Mouse (Mus musculus) embryonic facial prominence, embryonic 13.5 days (tissue): ENCODE results near the gene Sec16a. TPM values are rescaled to one million over a fixed set of nuclear protein-coding genes. Genes with fewer than 3 reads are reported as not detected.
A peak's percentile ranks its signal among the peaks of the same experiment; 100 is the strongest.
"Not testable (repeated sequence)": the region's sequence is repeated elsewhere in the genome, so short reads cannot be mapped to it uniquely, and the experiment has no call there.

ENCODE experiments used
- ATAC-seq: fragments of 200-750 bp; cut with Nextera tagmentation; 2 replicates; pipeline ENCODE4 v1.8.0; 2017; ENCODE audit warnings: low read depth; ENCODE audit not compliant: insufficient number of reproducible peaks, insufficient read depth, low FRiP score, low TSS enrichment
- H3K27ac ChIP-seq: fragments of 300-500 bp; sonication (generic); 2 replicates; pipeline ENCODE4 v1.5.1; 2015; ENCODE audit warnings: moderate library complexity, mild to moderate bottlenecking, inconsistent platforms
- H3K27me3 ChIP-seq: fragments of 300-500 bp; sonication (generic); 2 replicates; pipeline ENCODE4 v1.6.1; 2015; ENCODE audit warnings: mild to moderate bottlenecking, inconsistent platforms
- H3K36me3 ChIP-seq: fragments of 300-500 bp; sonication (generic); 2 replicates; pipeline ENCODE4 v1.6.1; 2015; ENCODE audit warnings: mild to moderate bottlenecking, inconsistent platforms
- H3K4me1 ChIP-seq: fragments of 300-500 bp; sonication (generic); 2 replicates; pipeline ENCODE4 v1.6.1; 2015; ENCODE audit warnings: inconsistent platforms
- H3K4me2 ChIP-seq: fragments of 300-500 bp; sonication (generic); 2 replicates; pipeline ENCODE4 v1.6.1; 2015; ENCODE audit warnings: moderate library complexity, mild to moderate bottlenecking, inconsistent platforms
- H3K4me3 ChIP-seq: fragments of 300-500 bp; sonication (generic); 2 replicates; pipeline ENCODE4 v1.5.1; 2015; ENCODE audit warnings: mild to moderate bottlenecking, inconsistent platforms
- H3K9ac ChIP-seq: fragments of 300-500 bp; sonication (generic); 2 replicates; pipeline ENCODE4 v1.6.1; 2015; ENCODE audit warnings: mild to moderate bottlenecking, inconsistent platforms
- H3K9me3 ChIP-seq: fragments of 300-500 bp; sonication (generic); 2 replicates; pipeline ENCODE4 v1.6.1; 2016; ENCODE audit warnings: inconsistent platforms
- WGBS: fragments of 180-500 bp; shearing (Covaris S2); methylation state at CpG from one replicate; pipeline ENCODE4 v1.1.7; 2015; ENCODE audit warnings: mixed read lengths; 5-methylcytosine and 5-hydroxymethylcytosine counted together
- polyA plus RNA-seq: library from polyadenylated mRNA; unstranded; fragments of >200 nt; fragmentation: Nextera tagmentation; extraction: Ambion mirVana; gene quantifications from 2 replicates; pipeline ENCODE4 v1.2.1, GENCODE M21; 2015

The Sec16a gene
- polyA plus RNA-seq, 1 experiment from 2014 or later, result 22.7 TPM

- no peak for ATAC-seq
- WGBS, result 84% methylated on average over 8 of the region's 8 CpGs
- H3K4me3 ChIP-seq, result no peak overlapping the region
- H3K9me3 ChIP-seq, result no peaks in the 10 kb centered on the region
- peaks cover 73% of the 10 kb centered on the region for H3K36me3 ChIP-seq
- no peak overlapping the region for H3K9ac ChIP-seq
- H3K4me1 ChIP-seq, result peaks cover 38% of the 10 kb centered on the region
- no peaks in the 10 kb centered on the region for H3K27me3 ChIP-seq
- no peak overlapping the region for H3K27ac ChIP-seq
- H3K4me2 ChIP-seq, result no peak overlapping the region
These were observed 41.7 kb downstream of the Sec16a start for GRCm38 (mm10) chr2:26403306-26403705.

- Histone ChIP-seq H3K4me3 (no peak overlapping the region), H3K4me2 (no peak overlapping the region), H3K27ac (no peak overlapping the region), H3K27me3 (no peaks in the 10 kb centered on the region), H3K4me1 (peaks cover 27% of the 10 kb centered on the region), H3K9me3 (no peaks in the 10 kb centered on the region), H3K36me3 (peaks cover 84% of the 10 kb centered on the region), H3K9ac (no peak overlapping the region)
- WGBS, result 86% methylated on average over 1 of the region's 1 CpGs
- no peak for ATAC-seq
These were observed 42.8 kb downstream of the Sec16a start for GRCm38 (mm10) chr2:26402265-26402664.

GRCm38 (mm10) chr2:26401023-26401422 is 44.0 kb downstream of the Sec16a start:
- H3K4me3 ChIP-seq, result no peak overlapping the region
- H3K4me2 ChIP-seq, result no peak overlapping the region
- H3K36me3 ChIP-seq, result peaks cover 88% of the 10 kb centered on the region
- peaks cover 15% of the 10 kb centered on the region for H3K4me1 ChIP-seq
- 90% methylated on average over 4 of the region's 4 CpGs for WGBS
- H3K9me3 ChIP-seq, result no peaks in the 10 kb centered on the region
- H3K27ac ChIP-seq, result no peak overlapping the region
- no peak overlapping the region for H3K9ac ChIP-seq
- H3K27me3 ChIP-seq, result no peaks in the 10 kb centered on the region
- no peak for ATAC-seq

GRCm38 (mm10) chr2:26400296-26400695 is 44.7 kb downstream of the Sec16a start:
- 85% methylated on average over 5 of the region's 5 CpGs for WGBS
- H3K4me3 ChIP-seq, result no peak overlapping the region
- H3K27me3 ChIP-seq, result no peaks in the 10 kb centered on the region
- H3K4me2 ChIP-seq, result no peak overlapping the region
- H3K27ac ChIP-seq, result no peak overlapping the region
- no peaks in the 10 kb centered on the region for H3K9me3 ChIP-seq
- no peak overlapping the region for H3K9ac ChIP-seq
- no peak for ATAC-seq
- H3K4me1 ChIP-seq, result peaks cover 7% of the 10 kb centered on the region
- peaks cover 88% of the 10 kb centered on the region for H3K36me3 ChIP-seq

- WGBS, result 81% methylated on average over 5 of the region's 5 CpGs
- Histone ChIP-seq H3K4me2 (no peak overlapping the region), H3K9me3 (no peaks in the 10 kb centered on the region), H3K27me3 (no peaks in the 10 kb centered on the region), H3K4me3 (no peak overlapping the region), H3K4me1 (peaks cover under 1% of the 10 kb centered on the region; the same call in 1 of the 2 replicates), H3K36me3 (peaks cover 90% of the 10 kb centered on the region), H3K9ac (no peak overlapping the region), H3K27ac (no peak overlapping the region)
- no peak for ATAC-seq
These were observed 45.4 kb downstream of the Sec16a start for GRCm38 (mm10) chr2:26399647-26400046.

GRCm38 (mm10) chr2:26398978-26399377 is 46.0 kb downstream of the Sec16a start:
- Histone ChIP-seq H3K4me1 (no peaks in the 10 kb centered on the region), H3K9me3 (no peaks in the 10 kb centered on the region), H3K27ac (no peak overlapping the region), H3K4me2 (no peak overlapping the region), H3K27me3 (no peaks in the 10 kb centered on the region), H3K9ac (no peak overlapping the region), H3K36me3 (peaks cover 96% of the 10 kb centered on the region), H3K4me3 (no peak overlapping the region)
- ATAC-seq, result no peak
- 86% methylated on average over 8 of the region's 8 CpGs for WGBS

- no peak overlapping the region for H3K27ac ChIP-seq
- peaks cover 22% of the 10 kb centered on the region for H3K4me1 ChIP-seq
- WGBS, result 89% methylated on average over 6 of the region's 6 CpGs
- peaks cover 75% of the 10 kb centered on the region for H3K36me3 ChIP-seq
- no peak overlapping the region for H3K4me3 ChIP-seq
- no peak overlapping the region for H3K4me2 ChIP-seq
- no peaks in the 10 kb centered on the region for H3K27me3 ChIP-seq
- no peak overlapping the region for H3K9ac ChIP-seq
- ATAC-seq, result no peak
- H3K9me3 ChIP-seq, result no peaks in the 10 kb centered on the region
These were observed 53.4 kb downstream of the Sec16a start for GRCm38 (mm10) chr2:26391617-26392016.

- peak overlapping the region; percentile 12; the same call in 1 of the 2 replicates for H3K4me2 ChIP-seq
- H3K9me3 ChIP-seq, result no peaks in the 10 kb centered on the region
- peaks cover 22% of the 10 kb centered on the region for H3K4me1 ChIP-seq
- H3K27ac ChIP-seq, result no peak overlapping the region
- H3K27me3 ChIP-seq, result no peaks in the 10 kb centered on the region
- H3K9ac ChIP-seq, result no peak overlapping the region
- ATAC-seq, result no peak
- H3K36me3 ChIP-seq, result peaks cover 75% of the 10 kb centered on the region
- 81% methylated on average over 3 of the region's 3 CpGs for WGBS
- H3K4me3 ChIP-seq, result no peak overlapping the region
These were observed 54.1 kb downstream of the Sec16a start for GRCm38 (mm10) chr2:26390954-26391353.

- ATAC-seq, result peak; percentile 80
- no peaks in the 10 kb centered on the region for H3K9me3 ChIP-seq
- H3K27me3 ChIP-seq, result no peaks in the 10 kb centered on the region
- H3K36me3 ChIP-seq, result peaks cover 75% of the 10 kb centered on the region
- WGBS, result under 1% methylated on average over 60 of the region's 60 CpGs
- peak within 1 kb of the TSS; percentile 95 for H3K4me2 ChIP-seq
- H3K4me3 ChIP-seq, result peak within 1 kb of the TSS; percentile 97
- H3K27ac ChIP-seq, result peak within 1 kb of the TSS; percentile 69
- H3K9ac ChIP-seq, result peak within 1 kb of the TSS; percentile 95
- H3K4me1 ChIP-seq, result peaks cover 22% of the 10 kb centered on the region
These were observed 55.8 kb downstream of the Sec16a start, which contains the start of the genes Entr1 and Pmpca for GRCm38 (mm10) chr2:26389154-26389690. TSS of gene Entr1 (minus strand) at chr2:26389316. TSS of gene Pmpca (plus strand) at chr2:26389339.

- WGBS, result under 1% methylated on average over 45 of the region's 45 CpGs
- H3K9me3 ChIP-seq, result no peaks in the 10 kb centered on the region
- H3K4me2 ChIP-seq, result peak overlapping the region; percentile 95
- peak overlapping the region; percentile 69 for H3K27ac ChIP-seq
- peaks cover 75% of the 10 kb centered on the region for H3K36me3 ChIP-seq
- peak; percentile 6; the same call in 1 of the 2 replicates for ATAC-seq
- H3K4me1 ChIP-seq, result peaks cover 22% of the 10 kb centered on the region
- peak overlapping the region; percentile 95 for H3K9ac ChIP-seq
- peak overlapping the region; percentile 97 for H3K4me3 ChIP-seq
- no peaks in the 10 kb centered on the region for H3K27me3 ChIP-seq
These were observed 56.3 kb downstream of the Sec16a start for GRCm38 (mm10) chr2:26388682-26389153.

- Histone ChIP-seq H3K9ac (peak overlapping the region; percentile 95), H3K27ac (no peak overlapping the region), H3K4me1 (peaks cover 22% of the 10 kb centered on the region), H3K27me3 (no peaks in the 10 kb centered on the region), H3K4me3 (peak overlapping the region; percentile 97; the same call in 1 of the 2 replicates), H3K9me3 (no peaks in the 10 kb centered on the region), H3K4me2 (peak overlapping the region; percentile 95), H3K36me3 (peaks cover 75% of the 10 kb centered on the region)
- ATAC-seq, result no peak
- 87% methylated on average over 3 of the region's 3 CpGs for WGBS
These were observed 57.3 kb downstream of the Sec16a start for GRCm38 (mm10) chr2:26387713-26388112.

- ATAC-seq, result not testable (repeated sequence)
These were observed 64.1 kb downstream of the Sec16a start for GRCm38 (mm10) chr2:26380871-26381270.

More at GRCm38 (mm10) chr2:26380871-26381270, 64.1 kb downstream of the Sec16a start:
- Histone ChIP-seq H3K4me3 (peak overlapping the region; percentile 92), H3K9ac (peak overlapping the region; percentile 89), H3K36me3 (peaks cover 66% of the 10 kb centered on the region), H3K4me2 (peak overlapping the region; percentile 93)
- 33% methylated on average over 6 of the region's 6 CpGs for WGBS
- not testable (repeated sequence) for H3K9me3 ChIP-seq, H3K4me1 ChIP-seq, H3K27me3 ChIP-seq, H3K27ac ChIP-seq
